Mouse (Mus musculus) lung, postnatal 10 days (tissue): ENCODE measurements around the gene Ecm2.

Experiments
- DNase-seq: peaks from one replicate; pipeline ENCODE4 v3.0.0; 2021

The Ecm2 gene

GRCm38 (mm10) chr13:49504510-49504909 is at the start of gene Ecm2:
Ecm2 (plus strand) TSS chr13:49504810.
- DNase-seq = no peak

DNA sequence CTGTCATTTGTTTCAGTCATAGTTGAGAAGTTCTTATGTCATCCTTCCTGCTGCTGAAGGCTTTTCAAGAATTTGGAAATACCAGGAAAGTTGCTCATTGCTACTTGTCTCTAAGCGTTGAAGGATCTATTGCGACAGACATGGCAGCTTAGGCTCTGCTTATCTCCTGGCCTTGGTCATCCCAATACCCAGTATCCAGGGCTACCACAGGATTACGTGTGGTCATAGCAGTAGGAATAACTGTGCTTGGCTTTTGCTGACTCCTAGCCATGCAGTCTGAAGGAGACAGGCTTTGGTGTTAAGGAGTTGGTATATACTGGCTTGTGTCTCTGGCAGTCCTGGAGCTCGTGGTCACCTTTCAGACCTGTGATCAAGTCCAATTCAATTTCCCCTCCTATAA is 44.3 kb upstream of the Ecm2 start:
- no peak for DNase-seq

- DNase-seq = peak; percentile 49
These were observed 43.8 kb upstream of the Ecm2 start for GRCm38 (mm10) chr13:49460692-49461414.

GRCm38 (mm10) chr13:49461458-49462132 is 43.0 kb upstream of the Ecm2 start:
- DNase-seq = peak; percentile 82

DNA sequence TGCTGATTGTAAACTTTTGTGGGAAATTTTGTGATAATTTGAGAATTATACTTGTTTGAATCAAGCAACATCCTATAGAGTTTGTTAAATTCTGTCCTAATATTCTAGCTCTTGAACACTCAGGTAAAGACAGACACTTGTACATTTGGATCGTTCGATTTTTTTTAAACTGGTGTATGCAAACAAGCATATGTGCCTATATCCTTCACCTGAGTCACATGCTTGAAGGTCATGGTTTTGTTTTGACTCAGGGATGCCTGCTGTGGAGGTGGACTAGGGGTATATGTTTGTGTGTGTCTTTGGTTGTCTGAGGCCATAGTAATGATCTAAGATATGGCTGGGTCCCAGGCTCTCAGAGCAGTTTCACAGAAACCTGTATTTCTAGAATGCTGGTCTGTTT is 41.7 kb upstream of the Ecm2 start:
- no peak for DNase-seq

GRCm38 (mm10) chr13:49465875-49466274 is 38.7 kb upstream of the Ecm2 start:
- DNase-seq = no peak

GRCm38 (mm10) chr13:49466393-49467075 is 38.1 kb upstream of the Ecm2 start:
- peak; percentile 75 for DNase-seq

DNA sequence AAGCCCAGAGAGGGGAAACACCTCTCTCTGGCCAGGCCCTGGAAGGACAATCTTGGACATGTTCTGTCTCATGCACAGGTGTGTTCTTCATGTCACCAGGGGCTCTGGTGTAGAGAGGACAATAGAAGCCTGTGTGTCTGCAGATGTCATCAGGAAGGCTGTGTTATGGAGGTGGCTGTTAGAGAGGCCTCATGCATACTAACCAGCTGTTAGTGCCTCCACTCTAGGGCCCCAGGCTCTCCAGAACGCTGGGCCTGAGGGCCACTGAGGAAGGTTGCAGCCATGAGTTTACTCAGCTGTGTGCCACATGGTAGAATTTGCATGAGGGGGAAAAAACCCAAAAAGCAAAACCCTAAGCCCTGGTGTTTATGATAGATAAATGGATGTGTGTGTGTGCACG is 37.0 kb upstream of the Ecm2 start:
- no peak for DNase-seq

GRCm38 (mm10) chr13:49469002-49469401 is 35.6 kb upstream of the Ecm2 start:
- DNase-seq = no peak

GRCm38 (mm10) chr13:49470319-49470718 is 34.3 kb upstream of the Ecm2 start:
- DNase-seq = no peak

GRCm38 (mm10) chr13:49470806-49471205 is 33.8 kb upstream of the Ecm2 start:
- DNase-seq = peak; percentile 67

DNA sequence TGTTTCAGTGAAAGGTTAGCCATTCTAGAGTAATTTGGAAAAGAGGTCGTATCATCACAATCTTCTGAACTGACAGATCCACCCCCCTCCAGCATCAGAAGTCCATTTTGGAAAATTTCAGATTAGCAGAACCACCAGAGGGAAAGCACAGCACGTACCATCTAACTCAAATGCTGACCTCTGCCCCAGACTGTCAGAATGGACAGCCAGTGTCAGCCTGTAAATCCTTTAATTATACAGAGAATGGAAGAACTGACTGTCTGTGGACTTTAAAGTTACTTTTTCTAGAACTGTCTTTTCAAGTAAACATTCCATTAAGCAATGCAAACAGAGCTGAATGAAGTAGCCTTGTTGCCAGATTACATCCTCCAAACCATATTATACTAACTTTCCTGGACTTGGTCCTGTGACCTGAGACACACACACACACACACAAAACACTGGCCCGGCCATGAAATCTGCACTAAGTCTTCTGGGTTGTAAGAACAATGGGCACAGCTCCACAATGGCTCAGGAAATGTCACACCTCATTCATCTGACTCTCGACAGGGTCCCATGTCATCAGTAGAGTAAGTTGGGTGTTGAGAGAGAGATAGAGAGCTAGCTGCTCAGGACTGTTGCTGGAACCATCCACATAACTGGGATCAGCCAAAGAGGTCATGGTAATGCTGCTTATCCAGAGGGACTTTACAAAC is 32.5 kb upstream of the Ecm2 start:
- DNase-seq = peak; percentile 83

- DNase-seq = no peak
These were observed 32.0 kb upstream of the Ecm2 start for GRCm38 (mm10) chr13:49472676-49473005.

DNA sequence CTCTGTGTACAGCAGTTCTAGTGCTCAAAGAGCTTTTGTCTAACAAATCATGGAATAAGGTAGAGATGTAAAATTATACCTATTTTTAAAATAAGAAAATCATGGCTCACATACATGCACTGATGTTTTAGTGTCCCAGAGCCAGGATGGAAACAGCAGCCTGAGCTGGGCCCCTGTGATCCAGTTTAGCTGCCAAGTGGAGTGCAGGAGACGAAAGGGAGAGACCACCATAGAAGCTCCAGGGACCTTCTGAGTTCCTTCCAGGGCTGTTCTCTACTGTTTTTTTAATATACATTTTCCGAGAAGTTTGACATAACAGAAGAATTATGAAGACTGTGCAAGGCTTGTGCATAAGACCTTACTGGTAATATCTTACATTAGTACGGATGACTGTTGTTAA is 26.7 kb upstream of the Ecm2 start:
- DNase-seq = no peak

- DNase-seq = no peak
These were observed 25.7 kb upstream of the Ecm2 start for GRCm38 (mm10) chr13:49478851-49479374.

DNA sequence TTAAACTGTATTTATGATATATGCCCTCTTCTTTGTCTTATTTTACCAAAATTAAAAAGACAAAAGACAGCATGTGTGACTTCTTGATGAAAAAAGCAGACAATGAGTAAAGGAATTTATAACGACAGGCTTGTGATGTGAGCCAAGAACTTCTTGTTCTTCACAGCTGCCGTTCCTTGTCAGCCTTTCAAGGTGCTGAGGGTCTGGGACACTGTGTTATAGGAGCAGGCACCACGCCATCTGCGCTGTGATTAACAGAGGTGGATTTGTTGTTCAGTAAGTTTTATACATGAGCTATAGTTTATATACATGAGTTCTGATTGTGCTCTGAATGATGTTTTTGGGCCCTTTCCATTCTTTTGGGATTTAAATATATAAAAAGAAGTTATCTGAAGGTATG is 25.2 kb upstream of the Ecm2 start:
- DNase-seq = peak; percentile 60

GRCm38 (mm10) chr13:49480057-49480456 is 24.6 kb upstream of the Ecm2 start:
- DNase-seq = peak; percentile 93

DNA sequence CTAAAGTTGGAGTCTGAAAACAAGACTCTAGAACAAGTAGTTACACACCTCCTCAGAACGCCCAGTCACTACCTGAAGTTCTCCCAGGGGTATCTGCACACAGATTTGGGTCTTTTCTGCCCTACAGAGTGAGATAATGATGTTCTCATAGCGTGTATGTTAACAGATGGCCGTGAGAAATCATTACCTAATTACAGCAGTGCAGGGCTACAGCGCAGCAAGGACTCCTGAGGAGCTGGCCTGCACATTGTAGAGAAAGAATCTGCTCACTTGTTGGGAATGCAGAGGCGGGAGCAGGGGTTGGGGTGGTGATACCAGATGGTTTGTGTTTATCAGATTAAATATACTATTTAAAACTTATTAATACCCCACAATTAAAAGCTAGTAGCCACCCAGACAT is 24.1 kb upstream of the Ecm2 start:
- peak; percentile 61 for DNase-seq

GRCm38 (mm10) chr13:49485388-49485787 is 19.2 kb upstream of the Ecm2 start:
- DNase-seq = no peak

DNA sequence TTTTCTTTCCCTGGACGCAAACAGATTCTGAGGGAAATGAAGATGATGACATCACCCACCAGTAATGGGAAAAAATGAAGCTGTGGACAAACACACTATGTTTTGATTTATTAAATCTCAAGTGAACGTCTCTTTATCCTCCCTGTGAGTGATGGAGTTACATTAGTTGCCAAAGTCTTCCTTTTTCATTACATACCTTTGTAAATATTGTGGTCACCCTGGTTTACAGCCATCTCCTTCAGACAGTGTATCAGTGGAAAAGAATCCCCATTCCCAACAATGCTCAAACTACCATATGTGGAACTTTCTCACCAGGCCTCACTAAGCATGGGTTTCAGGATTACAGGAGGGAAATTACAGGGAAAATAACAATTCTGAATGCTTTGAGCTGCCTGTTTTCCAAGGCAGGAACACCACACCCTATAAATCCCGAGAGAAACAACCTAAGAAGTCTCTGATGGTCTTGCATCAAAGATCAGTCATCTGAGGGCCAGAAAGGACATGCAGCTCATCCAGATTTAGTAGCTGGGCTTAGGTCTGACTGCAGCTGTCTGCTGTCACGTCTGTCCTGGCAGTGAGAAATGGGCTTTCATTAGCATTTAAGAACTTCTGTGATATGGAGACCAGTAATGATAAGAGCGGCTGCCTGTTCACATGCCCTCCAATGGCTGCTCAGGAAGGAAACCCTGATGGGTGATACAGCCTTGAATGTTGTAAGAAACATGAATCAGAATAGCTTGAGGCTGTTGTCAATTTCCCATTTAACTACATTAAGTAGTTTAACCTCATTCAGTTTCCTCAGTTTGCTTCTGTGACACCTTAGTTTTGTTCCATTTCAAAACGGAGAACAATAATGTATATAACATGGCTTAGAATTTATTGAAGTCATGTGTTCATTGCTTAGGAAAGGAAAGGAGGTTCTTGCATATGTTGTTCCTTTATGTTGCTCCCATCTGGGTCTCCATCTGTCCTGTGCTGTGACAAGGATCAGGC is 11.9 kb upstream of the Ecm2 start, which contains the start of gene Tes3-ps:
Gene Tes3-ps (plus strand): TSS at position 943 of the 993 bp plus-strand sequence.
- no peak for DNase-seq

- DNase-seq = no peak
These were observed 1.2 kb downstream of the Ecm2 start for GRCm38 (mm10) chr13:49505776-49506175.

DNA sequence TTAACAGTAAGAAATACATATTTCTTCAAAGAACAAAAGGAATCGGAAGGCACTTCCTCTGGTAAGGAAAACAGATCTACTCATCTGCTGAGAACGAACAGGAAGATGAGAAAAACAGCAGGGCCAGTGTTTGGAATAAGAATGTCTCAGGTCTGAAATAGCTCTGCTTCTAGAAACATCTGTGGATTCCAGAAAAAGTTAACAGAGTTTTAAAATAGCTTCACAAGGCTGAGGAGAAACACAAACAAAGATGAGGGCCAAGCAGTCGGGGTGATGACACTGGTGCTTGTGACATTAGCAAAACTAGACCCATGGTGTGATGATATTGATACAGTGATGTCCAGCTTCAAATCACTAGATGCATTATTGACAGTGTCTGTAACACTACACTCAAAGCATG is 2.6 kb downstream of the Ecm2 start:
- DNase-seq = peak; percentile 37
